Mouse (Mus musculus): Measurements from ENCODE around the gene Fgfr1op2.
A peak's percentile ranks its signal among the peaks of the same experiment; 100 is the strongest.
"Not testable (repeated sequence)": the region's sequence is repeated elsewhere in the genome, so short reads cannot be mapped to it uniquely, and the experiment has no call there.

The Fgfr1op2 gene

GRCm38 (mm10) chr6:146576903-146577302, at the start of gene Fgfr1op2:
Fgfr1op2 (plus strand) TSS chr6:146577203.
- DNase-seq (ENCODE audit: low read depth, low spot score): no peak

GRCm38 (mm10) chr6:146527537-146527936, 49.5 kb upstream of the Fgfr1op2 start:
- DNase-seq (ENCODE audit: low read depth, low spot score): no peak

- DNase-seq (ENCODE audit: low read depth, low spot score): no peak
Observed at GRCm38 (mm10) chr6:146530363-146530762, 46.6 kb upstream of the Fgfr1op2 start.

GRCm38 (mm10) chr6:146530769-146531168, 46.2 kb upstream of the Fgfr1op2 start:
- DNase-seq (ENCODE audit: low read depth, low spot score): no peak

- DNase-seq (ENCODE audit: low read depth, low spot score): no peak
Observed at GRCm38 (mm10) chr6:146533146-146533545, 43.9 kb upstream of the Fgfr1op2 start.

- no peak for DNase-seq (ENCODE audit: low read depth, low spot score)
Observed at GRCm38 (mm10) chr6:146535501-146535900, 41.5 kb upstream of the Fgfr1op2 start.

GRCm38 (mm10) chr6:146537111-146537510, 39.9 kb upstream of the Fgfr1op2 start:
- no peak for DNase-seq (ENCODE audit: low read depth, low spot score)

GRCm38 (mm10) chr6:146538071-146538470, 38.9 kb upstream of the Fgfr1op2 start:
- no peak for DNase-seq (ENCODE audit: low read depth, low spot score)

- DNase-seq (ENCODE audit: low read depth, low spot score): no peak
Observed at GRCm38 (mm10) chr6:146538661-146539060, 38.3 kb upstream of the Fgfr1op2 start.

- no peak for DNase-seq (ENCODE audit: low read depth, low spot score)
Observed at GRCm38 (mm10) chr6:146540386-146540785, 36.6 kb upstream of the Fgfr1op2 start.

- DNase-seq (ENCODE audit: low read depth, low spot score): no peak
Observed at GRCm38 (mm10) chr6:146544622-146545021, 32.4 kb upstream of the Fgfr1op2 start.

GRCm38 (mm10) chr6:146545289-146545865, 31.6 kb upstream of the Fgfr1op2 start:
- DNase-seq (ENCODE audit: low read depth, low spot score): no peak

- DNase-seq (ENCODE audit: low read depth, low spot score): no peak
Observed at GRCm38 (mm10) chr6:146550421-146550820, 26.6 kb upstream of the Fgfr1op2 start.

- no peak for DNase-seq (ENCODE audit: low read depth, low spot score)
Observed at GRCm38 (mm10) chr6:146551326-146551725, 25.7 kb upstream of the Fgfr1op2 start.

GRCm38 (mm10) chr6:146562461-146562860, 14.5 kb upstream of the Fgfr1op2 start:
- DNase-seq (ENCODE audit: low read depth, low spot score): not testable (repeated sequence)

GRCm38 (mm10) chr6:146572073-146572472, 4.9 kb upstream of the Fgfr1op2 start:
- no peak for DNase-seq (ENCODE audit: low read depth, low spot score)

- DNase-seq (ENCODE audit: low read depth, low spot score): peak; percentile 97
Observed at GRCm38 (mm10) chr6:146577310-146578109, 507 bp downstream of the Fgfr1op2 start, which contains the start of gene Ints13. Ints13 (minus strand) TSS chr6:146577835.

- DNase-seq (ENCODE audit: low read depth, low spot score): peak; percentile 5
Observed at GRCm38 (mm10) chr6:146578111-146578531, 1.1 kb downstream of the Fgfr1op2 start.

- DNase-seq (ENCODE audit: low read depth, low spot score): no peak
Observed at GRCm38 (mm10) chr6:146578586-146578985, 1.6 kb downstream of the Fgfr1op2 start.

- DNase-seq (ENCODE audit: low read depth, low spot score): no peak
Observed at GRCm38 (mm10) chr6:146580381-146580926, 3.5 kb downstream of the Fgfr1op2 start.

GRCm38 (mm10) chr6:146583366-146584046, 6.5 kb downstream of the Fgfr1op2 start:
- no peak for DNase-seq (ENCODE audit: low read depth, low spot score)

- DNase-seq (ENCODE audit: low read depth, low spot score): no peak
Observed at GRCm38 (mm10) chr6:146585134-146585533, 8.1 kb downstream of the Fgfr1op2 start.

Data from WW6 (cell line).